Mouse (Mus musculus): ENCODE data around the gene Gpsm3.
A peak's percentile ranks its signal among the peaks of the same experiment; 100 is the strongest.

Gpsm3 gene

DNA sequence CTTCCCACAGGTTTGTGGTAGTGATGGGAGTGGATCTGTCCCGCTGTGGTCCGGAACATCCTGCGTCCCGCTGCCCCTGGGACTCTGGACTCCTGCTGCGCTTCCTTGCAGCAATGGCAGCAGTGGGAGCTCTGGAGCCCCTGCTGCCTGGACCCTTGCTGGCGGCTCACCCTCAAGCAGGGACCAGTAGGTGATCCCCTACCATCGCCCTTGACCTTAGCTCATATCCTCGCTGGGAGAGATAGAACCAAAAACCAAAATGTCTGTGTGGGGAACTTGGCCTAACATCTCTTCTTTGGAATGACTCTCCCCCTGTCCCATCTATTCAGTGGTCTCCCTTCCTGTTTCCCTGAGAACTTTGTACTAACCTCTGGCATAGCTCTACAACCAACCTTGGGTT, 5.8 kb upstream of the Gpsm3 start:
- DNase-seq = no peak

DNA sequence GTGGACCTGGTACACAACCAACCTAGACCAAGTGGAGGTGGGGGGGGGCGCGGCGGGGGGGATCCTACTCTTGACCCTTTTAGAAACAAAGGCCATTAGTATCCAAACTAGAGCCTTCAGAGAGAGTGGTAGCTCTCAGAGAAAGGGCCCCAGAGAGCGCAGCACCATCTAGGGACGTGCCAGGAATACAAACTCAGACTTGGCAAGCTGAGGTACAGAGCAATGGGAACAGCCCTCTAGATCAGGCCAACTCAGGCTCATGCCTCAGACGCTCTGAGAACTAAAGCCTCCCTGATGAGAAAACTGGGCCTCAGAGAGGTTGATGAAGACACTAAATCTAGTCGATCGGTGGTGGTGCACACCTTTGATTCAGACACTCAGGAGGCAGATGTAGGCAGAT, 4.5 kb upstream of the Gpsm3 start:
- peak; percentile 39 for DNase-seq

DNA sequence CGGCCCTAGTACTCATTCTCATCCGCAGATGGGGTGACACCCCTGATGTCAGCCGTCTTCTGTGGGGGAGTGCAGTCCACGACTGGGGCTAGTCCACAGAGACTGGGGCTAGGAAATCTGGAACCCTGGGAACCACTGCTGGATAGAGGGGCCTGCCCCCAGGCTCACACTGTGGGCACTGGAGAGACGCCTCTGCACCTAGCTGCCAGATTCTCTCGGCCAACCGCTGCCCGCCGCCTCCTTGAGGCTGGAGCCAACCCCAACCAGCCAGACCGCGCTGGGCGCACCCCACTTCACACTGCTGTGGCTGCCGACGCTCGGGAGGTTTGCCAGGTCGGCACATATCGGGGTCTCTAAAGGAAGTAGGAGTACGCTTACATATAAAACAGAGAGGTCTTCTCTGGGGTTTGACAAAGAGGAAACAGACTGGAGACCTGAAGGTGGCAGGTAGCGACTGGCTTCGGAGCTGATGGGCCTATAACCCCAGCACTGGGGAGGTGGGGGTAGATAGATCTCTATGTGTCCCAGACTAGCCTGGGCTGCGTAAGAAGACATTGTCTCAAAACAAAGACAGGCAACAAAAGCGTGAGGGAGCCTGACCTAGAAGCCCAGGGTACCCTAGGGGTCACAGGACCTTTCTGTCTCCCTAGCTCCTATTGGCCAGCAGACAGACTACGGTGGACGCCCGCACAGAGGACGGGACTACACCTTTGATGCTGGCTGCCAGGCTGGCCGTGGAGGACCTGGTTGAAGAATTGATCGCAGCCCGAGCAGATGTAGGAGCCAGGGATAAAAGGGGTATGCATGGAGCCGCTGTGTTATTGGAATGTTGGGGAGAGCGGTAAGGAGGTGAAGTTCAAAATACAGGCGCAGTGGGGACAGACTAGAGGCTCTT, 3.5 kb upstream of the Gpsm3 start:
- DNase-seq = no peak

- peak; percentile 94 for DNase-seq
Observed at GRCm38 (mm10) chr17:34586796-34587422, 2.7 kb upstream of the Gpsm3 start.

- DNase-seq = peak; percentile 98
Observed at GRCm38 (mm10) chr17:34587423-34587811, 2.2 kb upstream of the Gpsm3 start.

GRCm38 (mm10) chr17:34587814-34588213, 1.8 kb upstream of the Gpsm3 start:
- no peak for DNase-seq

DNA sequence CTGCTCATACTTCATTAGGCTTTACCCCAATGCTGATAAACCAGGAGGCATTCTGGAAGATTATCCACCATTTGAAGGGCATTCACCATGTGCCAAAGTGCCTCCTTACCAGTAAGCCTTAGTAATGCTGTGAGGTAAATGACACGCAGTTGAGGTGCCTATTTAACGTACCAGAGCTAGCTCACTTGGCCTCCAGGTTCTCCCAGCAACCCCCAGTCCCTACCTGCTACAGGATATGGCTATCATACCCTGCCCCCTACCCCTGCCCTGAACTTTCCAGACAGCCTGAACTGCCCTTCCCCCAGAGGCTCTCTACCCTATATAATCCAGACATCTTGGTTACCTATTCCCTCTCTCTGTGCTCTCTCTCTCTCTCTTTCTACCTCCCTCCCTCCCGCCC, 839 bp upstream of the Gpsm3 start:
- no peak for DNase-seq

DNA sequence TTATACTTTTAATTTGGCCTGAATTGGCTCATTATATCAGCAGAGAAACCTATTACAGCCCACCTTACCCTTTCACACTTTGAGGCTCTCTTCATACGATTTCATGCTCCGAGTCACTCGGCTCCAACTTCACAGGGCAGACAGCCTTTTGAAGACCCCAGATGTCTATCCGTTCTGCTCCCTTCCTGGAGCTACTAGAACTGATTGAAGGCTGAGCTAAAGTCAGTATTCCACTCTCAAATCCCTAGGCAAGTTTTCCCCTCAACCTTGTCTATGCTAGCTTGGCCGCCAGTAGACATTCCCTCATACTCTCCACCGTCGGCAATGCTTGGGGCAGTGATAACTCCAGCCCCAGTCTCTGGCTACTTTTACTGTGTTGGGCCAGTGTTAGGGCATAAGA, 400 bp upstream of the Gpsm3 start:
- no peak for DNase-seq

DNA sequence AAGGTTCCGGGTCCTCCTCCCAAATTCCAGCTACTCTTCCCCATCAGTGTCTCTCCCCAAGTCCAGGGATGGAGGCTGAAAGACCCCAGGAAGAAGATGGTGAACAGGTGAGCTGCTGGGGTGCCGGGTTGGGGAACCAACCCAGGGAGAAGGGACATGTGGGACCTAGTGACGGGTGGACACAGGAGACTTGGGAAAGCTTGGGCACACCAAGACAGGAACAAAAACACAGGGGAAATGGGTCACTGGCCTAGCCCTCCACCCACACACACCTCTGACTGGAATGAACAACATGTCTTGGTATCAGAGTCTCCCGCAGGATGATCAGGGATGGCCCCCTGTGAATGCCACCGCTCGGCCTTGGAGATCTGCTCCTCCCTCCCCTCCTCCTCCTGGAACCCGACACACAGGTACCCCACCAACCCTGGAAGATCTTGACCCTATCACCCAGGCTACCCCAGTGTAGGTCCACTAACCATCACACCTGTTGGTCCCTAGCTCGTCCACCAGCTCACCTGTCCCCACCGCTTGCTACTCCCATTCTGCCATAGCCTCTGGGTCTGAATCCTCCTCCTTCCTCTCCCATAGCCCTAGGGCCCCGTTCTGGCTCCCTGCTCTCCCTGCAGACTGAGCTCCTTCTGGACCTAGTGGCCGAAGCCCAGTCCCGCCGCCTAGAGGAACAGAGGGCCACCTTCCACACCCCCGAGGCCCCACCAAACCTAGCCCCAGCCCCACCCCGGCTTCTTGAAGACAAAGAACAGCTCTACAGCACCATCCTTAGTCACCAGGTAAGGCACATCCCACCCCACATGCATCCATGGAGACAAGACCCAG, 765 bp downstream of the Gpsm3 start:
- DNase-seq = no peak

DNA sequence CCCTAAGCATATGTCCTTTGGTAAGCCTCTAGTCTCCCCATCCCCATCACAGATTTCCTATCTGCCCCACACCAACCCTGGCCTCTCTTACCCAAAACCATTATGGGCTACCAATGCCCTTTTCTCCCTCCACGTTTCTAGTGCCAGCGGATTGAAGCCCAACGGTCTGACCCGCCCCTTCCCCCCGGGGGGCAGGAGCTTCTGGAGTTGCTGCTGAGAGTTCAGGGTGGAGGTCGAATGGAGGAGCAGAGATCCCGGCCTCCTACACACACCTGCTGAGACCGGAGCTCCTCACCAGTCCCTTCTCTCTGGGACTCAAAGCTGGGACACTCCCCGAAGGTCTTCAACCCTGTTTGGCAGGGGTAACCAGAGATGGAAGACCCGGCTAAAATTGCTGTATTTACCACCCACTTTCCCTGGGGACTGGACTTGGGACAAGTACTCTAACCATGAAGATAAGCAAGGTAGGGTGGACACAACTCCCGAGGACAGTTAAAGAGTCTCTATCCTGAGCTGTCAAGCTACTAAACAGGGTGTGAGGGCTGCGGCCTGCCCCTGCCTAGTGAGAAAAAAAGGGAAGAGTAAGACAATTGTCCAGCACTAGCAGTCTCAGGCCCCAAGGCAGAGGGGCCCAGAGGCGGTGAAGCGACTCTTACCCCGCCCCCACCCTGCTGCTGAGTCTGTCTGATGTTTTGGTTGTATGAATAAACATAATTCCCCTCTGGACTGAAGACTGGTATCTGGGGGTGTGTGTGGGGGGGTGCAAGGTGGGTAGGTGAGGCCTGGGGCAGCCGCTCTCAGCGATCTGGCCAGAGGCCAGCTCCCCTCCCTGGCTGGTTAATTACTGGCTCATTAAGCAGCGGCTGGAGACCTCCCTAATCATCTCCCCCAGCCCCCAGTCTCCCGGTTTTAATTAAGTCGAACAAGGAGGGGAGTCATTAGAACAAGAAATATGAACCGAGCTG, 1.7 kb downstream of the Gpsm3 start, which contains the start of gene Pbx2:
Gene Pbx2 (plus strand): TSS at position 238 of the 965 bp plus-strand sequence.
- no peak for DNase-seq

DNA sequence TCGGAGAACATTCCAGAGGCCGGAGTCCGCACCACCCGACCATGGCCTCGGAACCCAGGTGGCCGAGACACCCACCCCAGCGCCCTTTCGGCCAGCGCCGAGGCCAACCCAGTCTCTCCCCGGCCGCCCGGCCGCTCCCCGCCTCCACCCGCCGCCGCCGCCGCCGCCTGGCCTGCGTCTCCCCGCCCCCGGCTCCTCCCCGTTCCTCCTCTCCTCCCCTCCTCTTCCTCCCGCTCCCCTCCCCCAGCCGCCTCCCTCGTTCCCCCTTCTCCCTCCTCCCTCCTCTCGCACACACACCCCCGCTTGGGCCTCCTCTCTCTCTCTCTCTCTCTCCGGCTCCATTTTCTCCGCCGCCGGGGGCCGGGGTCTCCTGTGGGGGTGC, 2.4 kb downstream of the Gpsm3 start:
- peak; percentile 87 for DNase-seq

GRCm38 (mm10) chr17:34592581-34593549, 3.3 kb downstream of the Gpsm3 start:
- DNase-seq = no peak

GRCm38 (mm10) chr17:34593752-34594525, 4.3 kb downstream of the Gpsm3 start:
- DNase-seq = no peak

- no peak for DNase-seq
Observed at GRCm38 (mm10) chr17:34596098-34596497, 6.5 kb downstream of the Gpsm3 start.

GRCm38 (mm10) chr17:34597566-34598095, 8.0 kb downstream of the Gpsm3 start, which contains the start of gene Ager:
Gene Ager (plus strand): TSS chr17:34597862.
- no peak for DNase-seq

GRCm38 (mm10) chr17:34599891-34600290, 10.3 kb downstream of the Gpsm3 start:
- no peak for DNase-seq

DNA sequence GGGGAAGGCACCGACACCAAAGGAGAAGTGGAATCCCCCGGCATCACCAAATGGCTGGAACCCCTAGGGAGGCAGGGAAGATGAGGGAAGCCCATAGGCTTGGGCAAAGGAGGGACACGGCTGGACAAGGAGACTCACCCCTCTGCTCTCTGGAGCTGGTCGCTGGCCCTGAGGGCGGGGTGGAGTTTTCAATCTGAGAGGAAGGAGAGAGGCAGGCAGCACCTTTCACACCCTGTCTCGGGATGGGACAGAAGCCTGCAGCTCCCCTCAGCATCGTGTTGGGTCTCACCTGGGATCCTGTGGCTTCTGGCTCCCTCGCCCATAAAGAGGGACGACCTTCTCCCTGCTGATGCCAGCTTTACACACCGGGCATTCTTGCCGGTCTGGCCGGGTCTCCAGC, 12.2 kb downstream of the Gpsm3 start:
- no peak for DNase-seq

- peak; percentile 100 for DNase-seq
Observed at GRCm38 (mm10) chr17:34603375-34604060, 13.9 kb downstream of the Gpsm3 start, which contains the start of gene Rnf5. Gene Rnf5 (minus strand): TSS chr17:34603690.

- peak; percentile 99 for DNase-seq
Observed at GRCm38 (mm10) chr17:34604061-34604508, 14.5 kb downstream of the Gpsm3 start, which contains the start of gene Agpat1. Gene Agpat1 (plus strand): TSS chr17:34604262.
